Mouse (Mus musculus) adipocyte (in vitro differentiated cells): ENCODE measurements around the gene Abcb4.

Source experiments
- DNase-seq: peaks from one replicate; pipeline ENCODE4 v3.0.0-alpha.2; 2016; ENCODE audit warnings: low spot score

The Abcb4 gene

DNA sequence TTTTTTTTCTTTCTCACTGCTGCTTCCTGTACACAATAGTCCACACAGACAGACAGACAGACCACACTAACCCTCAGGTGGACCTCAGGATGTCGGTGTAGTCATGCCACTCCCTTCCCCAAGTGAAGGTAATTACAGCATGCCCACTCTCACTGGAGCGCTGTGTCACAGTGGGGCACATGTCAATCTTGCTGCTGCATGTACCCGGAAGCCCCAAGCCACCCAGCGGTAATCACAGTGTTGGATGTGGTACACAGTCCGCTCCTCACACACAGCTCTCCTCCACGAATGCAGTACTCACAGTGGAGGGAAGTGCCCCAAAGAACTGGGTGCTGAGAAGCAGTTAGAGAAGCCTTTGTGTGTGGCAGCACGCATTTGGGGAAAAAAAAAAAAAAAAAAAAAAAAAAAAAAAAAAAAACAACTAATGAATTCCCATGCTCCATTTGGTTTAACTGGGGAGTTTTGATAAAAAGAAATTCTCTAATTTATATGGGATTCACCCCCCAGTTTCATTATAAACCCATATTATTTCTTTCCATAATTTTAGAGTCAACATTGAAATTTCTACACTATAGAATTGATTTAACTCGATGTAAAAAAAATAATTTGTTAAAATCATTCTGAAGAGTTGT, 18.2 kb downstream of the Abcb4 start:
- no peak for DNase-seq

DNA sequence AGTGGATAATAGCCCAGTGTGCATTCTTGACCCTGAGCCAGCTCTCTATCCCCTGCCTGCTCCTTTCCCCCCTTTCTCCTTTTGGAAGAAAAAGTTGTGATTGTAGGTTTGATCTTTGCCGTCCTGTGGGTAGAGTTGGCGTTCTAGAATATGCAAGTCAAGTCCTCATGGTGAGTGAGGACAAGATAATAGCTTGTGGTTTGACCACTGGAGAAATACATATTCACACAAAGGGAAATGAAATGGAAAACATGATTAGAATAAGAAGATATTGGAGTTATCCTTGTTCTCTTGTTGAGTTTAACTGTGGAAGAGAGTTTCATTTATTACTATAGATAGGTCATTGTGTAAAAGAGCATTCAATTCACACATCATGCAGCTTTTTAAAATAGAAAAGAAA, 22.9 kb downstream of the Abcb4 start:
- no peak for DNase-seq

DNA sequence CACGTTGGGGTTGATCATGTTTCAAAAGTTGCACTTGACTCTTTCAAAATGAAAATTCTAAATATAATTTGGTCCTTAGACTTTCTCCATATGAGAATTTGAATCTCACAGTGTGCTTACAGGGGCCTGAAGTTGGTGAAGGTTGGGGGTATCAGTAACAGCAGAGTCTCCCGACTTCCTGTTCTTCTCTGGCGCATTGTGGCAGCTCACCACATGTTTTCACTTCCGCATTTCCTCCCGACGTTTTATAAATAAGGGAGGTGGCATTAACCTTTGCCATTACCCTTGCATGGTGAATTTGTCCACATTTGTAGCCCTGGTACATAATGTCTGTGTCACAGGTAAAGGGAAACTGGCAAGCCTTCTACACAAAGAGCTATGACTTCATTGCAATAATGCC, 23.6 kb downstream of the Abcb4 start:
- DNase-seq: no peak

DNA sequence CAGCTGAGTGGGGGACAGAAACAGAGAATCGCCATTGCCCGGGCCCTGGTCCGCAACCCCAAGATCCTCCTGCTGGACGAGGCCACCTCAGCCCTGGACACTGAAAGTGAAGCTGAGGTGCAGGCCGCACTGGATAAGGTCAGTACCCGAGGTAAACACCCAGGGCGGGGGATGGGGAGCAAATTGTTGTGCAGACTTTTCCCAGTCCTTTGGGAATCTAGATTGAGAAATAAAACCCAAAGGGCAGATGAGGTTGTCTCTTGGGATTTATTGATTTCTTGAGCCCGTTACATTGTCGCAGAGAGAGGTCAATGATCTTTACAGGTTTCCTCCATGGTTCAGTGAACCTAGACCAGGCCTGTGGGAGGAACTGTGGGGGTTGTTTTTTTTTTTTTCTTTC, 34.9 kb downstream of the Abcb4 start:
- DNase-seq: no peak

DNA sequence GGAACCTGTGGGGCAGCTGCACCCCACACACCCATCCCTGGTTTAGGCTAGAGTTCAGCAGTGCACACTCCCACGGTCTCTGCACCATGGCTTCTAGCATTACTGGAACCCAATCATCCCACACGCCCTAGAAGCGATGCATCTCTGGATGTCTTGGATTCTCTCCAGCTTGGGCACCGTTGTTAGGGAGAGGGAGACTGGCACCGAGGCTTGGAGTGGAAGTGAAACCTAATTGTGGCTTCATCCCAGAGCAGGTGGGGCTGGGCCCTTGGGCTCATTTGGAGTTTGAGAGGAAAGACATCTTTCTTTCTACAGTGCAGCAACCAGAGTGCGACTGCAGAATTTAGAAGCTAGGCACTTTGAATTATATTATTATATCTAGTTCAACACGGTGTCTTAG, 44.4 kb downstream of the Abcb4 start:
- no peak for DNase-seq

DNA sequence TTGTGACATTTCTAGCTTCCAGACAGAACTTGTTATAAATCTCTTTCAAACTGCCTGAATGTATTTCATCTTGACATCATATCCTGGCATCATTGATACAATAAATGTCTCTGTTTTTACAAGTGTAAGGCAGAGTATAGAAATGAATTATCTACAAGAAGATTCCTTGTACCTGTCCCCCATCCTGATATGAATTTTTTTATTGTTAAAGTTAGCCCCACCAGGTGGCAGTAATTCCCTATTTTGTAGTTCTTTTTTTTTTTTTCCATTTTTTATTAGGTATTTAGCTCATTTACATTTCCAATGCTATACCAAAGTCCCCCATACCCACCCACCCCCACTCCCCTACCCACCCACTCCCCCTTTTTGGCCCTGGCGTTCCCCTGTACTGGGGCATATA, 47.7 kb downstream of the Abcb4 start:
- peak; percentile 28 for DNase-seq

DNA sequence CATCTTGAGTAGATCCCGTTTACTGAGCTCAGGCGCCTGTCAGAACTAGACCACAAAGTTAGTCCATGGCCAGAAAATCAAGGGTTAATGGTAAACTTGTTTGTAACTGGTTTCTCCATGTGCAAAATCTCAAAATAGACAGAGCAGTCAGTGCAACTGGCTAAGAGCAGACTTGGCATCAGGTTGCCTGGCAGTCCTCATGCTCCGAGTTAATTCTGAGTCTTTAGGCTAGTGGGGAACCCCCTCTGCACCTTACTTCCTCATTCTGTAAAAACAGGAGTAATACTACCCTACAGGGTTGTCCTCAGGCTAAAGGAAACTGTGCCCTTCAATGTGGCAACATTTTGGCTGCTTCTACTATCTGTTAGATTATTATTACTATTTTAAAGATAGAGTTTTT, 50.3 kb downstream of the Abcb4 start:
- peak; percentile 10 for DNase-seq

DNA sequence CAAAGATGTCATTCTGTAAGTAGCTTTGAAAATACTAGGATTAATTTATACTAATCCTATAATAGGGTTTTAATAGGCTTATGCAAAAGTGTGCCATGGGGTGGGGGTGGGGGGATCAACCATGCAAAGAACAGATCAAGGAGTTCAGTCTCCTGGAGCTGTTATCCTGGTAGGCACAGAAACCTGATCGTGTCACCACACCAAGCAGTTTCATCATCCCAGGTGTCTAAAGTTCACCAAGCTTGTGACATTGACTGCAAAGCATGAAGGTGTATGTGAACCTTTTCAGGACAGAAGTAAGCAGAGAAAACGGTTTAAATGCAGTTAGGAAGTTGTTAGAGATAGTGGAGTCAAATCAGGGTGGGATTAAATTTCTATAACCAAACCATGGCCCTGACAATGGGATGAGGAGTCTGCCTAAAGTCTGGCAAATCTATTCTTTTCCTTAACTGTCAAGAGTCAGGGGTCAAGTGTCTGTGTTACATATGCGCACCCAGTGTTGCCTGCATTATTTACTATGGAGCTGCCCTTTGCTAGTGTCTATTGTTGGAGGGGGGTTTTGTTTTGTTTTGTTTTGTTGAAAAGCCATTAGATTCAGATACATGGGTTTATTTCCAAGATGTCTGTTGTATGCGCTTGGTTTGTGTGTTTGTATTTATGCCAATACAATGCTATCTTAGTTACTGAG, 54.0 kb downstream of the Abcb4 start:
- no peak for DNase-seq

DNA sequence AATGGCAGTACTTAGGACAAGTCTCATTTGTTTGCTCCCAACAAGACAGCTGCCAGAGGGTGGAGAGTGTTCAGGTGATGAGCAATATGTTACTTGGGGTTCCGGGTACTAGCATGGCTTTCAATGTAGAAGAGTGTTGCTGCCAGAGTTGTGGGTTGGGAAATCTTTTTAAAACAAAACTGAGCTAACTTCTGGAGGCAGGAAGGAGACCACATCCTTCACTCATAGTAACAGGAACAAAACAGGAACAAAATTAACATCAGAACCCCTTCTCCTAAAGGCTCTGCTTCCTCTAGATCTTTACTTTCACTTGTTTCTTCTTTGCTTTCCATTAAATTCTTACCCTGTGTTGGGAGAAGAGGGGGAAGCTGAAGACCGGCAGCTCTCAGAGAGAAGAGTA, 60.1 kb downstream of the Abcb4 start:
- DNase-seq: no peak

DNA sequence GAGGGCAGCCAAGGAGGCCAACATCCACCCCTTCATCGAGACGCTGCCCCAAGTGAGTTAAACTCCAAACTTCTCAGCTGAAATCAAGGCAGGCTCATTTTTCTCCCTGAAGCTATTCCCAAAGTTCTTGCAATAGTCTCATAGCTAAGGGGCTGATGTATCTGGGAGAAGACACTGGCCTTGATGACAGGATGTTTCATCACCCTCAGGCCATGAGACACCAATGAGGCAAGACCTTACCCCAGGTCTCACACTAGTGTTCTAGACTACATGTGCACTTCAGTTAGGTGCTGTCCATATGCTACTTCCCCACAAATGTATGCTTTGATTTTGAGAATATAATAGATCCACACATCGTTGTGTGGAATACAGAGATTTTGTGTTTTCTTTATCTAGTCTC, 62.0 kb downstream of the Abcb4 start:
- no peak for DNase-seq

DNA sequence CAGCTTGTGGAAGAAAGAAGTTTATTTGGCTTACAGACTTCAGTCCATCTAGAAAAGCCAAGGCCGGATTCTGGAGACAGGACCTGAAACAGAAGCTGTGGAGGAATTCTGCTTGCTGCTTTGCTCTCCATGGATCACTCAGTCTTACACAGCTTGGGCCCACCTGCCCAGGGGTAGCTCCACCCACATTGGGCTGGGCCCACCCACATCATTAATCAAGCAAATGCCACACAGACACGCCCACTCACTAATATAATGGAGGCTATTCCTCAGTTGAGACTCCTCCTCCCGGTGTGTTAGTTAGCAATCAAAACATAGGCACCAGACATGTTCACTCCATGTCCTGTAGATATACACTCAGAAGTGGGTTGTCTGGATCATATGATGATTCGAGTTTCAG, 67.0 kb downstream of the Abcb4 start:
- DNase-seq: no peak

DNA sequence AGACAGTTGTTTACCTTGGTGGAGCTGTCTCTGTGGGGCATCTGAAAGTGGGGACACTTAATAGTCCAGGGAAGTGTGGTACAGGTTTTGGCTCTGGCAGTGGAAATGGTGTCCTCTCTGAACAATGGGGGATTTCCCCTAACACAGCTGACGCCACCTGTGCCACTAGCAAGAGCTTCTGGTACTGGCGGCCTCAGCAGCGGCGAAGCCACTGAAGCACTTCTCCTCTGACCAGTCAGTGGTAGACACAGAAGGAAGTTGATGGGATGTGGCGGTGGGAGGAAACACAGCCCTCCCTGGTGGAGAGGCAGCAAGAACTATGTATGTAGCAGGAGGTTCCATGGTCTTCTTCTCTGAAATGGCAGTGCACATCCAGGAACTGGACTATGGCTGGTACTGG, 71.0 kb downstream of the Abcb4 start:
- no peak for DNase-seq

DNA sequence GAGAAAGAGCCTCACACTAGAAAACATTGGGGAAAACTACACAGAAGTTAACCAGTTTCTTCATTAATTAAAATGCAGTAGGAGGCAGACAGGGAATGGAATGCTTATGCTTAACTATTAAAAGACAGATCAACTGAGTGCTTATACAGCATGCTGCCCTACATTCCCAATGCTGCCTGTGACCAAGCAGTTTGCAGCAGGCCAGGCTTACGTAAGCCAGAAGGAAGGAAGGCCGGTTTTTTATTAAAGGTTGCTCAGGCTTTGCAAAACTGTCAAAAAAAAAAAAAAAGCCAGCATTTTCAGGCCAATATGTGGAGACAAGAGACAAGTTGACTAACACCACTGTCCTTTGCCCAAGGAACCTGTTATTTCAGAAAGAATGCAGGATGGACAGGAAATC, 77.2 kb downstream of the Abcb4 start:
- DNase-seq: peak; percentile 45

DNA sequence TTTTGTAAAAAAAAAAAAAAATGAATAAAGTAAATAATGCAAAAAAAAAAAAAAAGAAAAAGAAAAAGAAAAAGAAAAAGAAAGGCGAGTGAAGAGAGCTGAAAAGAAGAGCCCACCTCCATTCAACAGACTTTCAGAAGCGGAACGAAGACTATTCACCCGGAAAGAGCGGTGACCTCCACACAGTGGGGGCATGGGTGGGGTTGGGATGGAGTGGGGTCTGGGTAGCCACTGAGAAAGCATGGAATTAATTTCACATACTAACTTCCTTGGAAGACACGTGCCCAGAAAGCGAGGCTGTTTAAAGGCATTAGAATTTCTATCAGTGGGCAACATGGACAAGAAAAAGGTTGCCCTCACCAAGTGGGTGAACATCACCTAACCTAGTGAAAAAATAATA, 78.8 kb downstream of the Abcb4 start:
- no peak for DNase-seq

DNA sequence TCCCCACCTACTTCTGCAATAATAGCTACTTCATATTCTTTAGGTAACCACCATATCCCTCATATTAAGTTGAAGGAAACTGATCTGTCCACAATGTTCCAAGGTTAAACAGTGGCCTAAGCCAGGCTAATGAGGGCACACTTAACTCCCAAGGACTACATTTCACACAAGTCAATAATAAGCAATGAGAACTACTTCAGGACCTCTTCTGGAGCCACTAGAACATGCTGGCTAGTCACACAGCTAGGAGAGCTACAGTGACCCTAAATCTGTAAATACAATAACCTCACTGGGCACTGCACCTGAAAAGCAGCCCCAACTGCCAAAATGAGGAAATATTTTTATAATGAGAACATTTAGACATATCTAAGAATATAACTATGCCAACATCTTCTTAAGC, 81.2 kb downstream of the Abcb4 start:
- DNase-seq: no peak

DNA sequence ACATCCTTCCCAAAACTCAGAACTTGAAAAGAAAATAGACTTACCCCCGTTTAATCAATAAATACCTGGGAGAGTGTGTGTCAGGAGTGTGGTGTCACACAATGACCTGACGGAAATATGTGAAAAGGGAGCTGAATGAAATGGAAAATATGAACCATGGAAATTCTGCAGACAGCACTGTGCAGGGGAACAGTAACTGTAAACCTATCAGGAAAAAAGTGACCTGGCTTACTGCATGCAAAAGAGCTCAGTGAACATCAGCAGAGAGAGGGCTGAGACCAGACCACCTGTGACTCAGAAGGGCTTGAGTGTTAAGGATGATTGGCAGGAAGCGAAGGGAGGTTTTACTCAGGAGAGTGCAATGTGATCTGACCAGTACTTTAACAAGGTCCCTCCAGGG, 92.0 kb downstream of the Abcb4 start:
- DNase-seq: no peak

DNA sequence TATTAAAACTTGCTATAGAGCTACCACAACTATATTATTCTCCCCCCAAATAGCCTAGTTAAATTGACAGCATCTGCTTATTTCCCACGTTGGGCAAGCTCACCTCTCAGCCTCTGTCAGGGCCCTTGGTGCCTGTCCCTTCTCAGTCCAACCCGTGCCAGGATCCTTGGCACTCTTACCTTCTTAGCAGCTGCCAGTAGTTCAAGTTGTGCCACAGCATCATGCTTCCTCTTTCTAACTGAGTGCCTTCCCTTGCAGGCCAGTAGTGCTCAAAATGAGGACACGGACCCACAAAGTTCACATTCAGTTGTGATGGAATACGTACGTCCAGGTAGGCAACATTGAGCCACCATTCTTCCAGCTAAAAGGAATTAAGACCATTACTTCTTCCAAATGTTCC, 94.4 kb downstream of the Abcb4 start:
- no peak for DNase-seq

DNA sequence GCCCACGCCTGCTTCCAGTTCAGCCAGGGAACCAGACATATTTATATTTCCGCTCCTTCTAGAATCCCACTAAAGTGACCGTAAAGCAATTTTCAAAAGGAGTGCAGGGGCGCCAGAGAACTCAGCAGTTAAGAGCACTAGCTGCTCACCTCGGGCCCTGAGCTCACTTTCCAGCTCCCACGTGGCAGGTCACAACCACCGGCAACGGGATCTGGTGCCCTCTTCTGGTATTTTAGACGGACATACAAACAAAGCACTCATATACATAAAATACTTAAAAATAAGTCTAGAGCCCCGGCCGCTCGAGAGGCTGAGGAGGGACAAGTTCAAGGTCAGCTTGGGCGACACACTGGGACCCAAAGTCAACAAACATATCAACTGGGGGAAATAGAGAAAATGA, 97.0 kb downstream of the Abcb4 start:
- DNase-seq: no peak

DNA sequence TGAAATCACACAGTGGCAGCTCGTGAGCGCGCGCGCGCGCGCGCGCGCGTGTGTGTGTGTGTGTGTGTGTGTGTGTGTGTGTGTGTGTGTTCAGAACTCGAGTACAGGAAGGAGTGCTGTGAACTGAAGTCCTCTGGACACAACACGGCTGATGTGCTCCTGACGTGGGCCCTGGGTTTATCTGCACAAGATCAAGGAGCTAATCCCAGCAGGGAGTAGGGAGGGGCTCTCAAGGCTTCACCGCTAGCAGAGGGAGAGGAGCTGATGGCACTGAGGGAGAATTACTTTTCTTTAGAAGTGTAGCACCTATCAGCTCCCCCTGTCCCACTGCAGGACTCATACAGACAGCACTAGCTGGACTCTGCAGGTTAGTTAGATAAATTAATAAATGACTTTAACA, 98.1 kb downstream of the Abcb4 start:
- DNase-seq: no peak

DNA sequence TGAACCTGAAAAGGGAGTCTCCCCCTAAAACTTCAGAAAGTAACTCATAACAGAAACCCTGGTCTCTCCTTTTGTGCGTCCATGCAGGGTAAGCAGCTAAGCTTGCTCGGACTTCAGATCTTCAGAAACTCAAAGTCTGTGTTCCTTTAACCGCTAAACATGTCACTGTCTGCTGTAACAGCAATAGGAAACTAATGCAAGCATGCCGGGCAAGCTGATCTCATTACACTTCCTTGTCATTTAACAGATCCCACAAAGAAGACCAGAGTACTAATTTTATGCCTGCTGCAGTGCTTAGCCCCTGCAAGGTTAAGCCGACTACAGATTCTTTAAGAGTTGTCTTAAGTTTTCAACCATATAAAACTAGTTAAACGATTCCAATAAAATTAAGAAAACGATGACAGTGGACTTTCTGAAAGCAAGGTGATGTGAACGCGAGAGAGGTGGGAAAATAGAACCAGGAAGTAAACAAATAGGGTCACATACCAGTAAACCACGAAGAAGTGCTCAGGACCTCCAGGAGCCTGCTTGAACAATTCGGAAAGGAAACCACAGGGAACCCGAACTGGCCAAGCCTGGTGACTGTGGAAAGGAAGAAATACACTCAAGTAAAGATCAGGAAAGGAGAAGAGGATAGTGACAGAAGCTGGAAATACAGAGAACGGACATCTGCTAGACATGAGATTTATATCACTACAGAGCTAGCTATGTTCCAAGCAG, 102.6 kb downstream of the Abcb4 start:
- peak; percentile 22 for DNase-seq

DNA sequence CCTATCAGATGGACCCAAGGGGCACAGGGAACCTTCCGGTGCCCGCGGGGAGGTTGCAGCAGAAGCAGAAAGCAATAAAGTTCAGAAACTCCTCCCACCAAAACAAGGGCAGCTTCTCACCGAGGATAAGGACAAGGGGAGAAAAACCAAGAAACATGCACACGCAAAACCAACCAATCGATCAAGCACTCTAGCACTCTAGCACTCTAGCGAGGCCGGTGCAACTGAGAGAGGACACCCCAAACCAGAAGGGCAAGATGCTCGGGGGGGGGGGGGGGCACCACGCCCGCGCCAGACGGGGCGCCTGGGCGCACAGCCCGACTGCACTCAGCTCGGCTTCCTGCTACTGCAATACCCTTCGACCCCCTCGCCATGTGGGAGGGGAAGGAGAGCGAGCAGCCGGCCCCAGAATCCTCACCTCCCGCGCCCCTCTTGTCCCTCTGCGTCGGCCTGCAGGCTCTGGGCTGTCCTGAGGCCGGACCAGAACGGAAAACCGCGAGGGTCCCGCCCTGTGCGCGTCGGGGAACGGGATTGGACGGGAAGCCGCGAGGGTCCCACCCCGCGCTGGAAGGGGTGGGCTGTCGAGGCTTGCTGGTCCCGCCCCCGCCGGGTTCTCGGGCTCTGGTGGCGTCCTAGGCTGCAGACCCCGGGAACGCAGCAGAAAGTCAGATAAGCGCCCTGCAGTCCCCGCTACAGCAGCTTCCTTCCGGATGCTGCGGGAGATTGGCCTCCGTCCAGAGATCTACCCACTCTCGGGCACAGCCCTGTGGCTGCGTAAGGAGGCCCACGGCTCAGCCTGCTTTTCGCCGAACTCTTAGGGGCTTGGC, 103.4 kb downstream of the Abcb4 start, which contains the start of gene Crot:
Crot (minus strand) TSS at position 639 of the 827 bp plus-strand sequence.
- DNase-seq: peak; percentile 93

DNA sequence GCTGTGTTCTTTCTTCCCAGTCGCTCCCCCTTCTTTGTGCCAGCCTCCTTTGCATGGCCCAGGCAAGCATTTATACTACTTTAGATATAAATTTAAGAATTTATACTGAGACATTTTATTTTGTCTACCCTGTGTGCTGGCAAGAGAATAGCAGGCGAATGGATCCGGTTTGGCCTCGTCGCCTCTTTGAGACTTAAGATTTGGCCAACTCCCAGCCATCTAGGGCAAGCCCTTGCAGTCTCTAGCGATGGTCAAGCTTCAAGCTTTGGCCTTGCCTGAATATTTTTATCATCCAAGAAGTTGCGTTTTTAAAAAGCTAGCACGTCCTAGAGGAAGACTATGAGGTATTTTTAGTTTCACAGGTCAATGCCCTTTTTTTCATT, 104.0 kb downstream of the Abcb4 start:
- DNase-seq: peak; percentile 87

DNA sequence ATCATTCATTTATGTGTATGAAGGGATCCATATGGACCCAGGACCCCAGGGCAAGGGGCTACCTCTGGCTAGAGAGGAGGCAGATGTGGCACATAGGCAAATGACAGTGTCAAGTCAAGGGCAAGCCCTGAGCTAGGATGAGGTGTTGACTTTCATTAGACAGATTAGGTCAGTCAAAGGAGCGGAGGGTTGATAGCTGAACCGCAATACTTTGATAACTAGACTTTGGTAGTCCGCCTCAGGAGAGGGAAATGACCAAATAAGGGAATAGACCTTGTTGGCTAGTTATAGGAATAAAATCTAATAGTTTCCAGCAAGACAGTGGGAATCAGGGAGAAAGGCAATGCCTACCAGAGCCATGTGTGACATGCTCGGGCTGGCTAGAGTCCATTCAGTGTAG, 105.6 kb downstream of the Abcb4 start:
- DNase-seq: no peak
